Mouse (Mus musculus): ENCODE results near the gene Asgr2. TPM values are rescaled to one million over a fixed set of nuclear protein-coding genes. Genes with fewer than 3 reads are reported as not detected.

Asgr2 gene
- not detected for polyA plus RNA-seq (2014; fragmentation: Illumina TruSeq; extraction: RNeasy Lipid Tissue Mini Kit (QIAGEN cat#74804); ENCODE audit: low read depth, low replicate concordance)

DNA sequence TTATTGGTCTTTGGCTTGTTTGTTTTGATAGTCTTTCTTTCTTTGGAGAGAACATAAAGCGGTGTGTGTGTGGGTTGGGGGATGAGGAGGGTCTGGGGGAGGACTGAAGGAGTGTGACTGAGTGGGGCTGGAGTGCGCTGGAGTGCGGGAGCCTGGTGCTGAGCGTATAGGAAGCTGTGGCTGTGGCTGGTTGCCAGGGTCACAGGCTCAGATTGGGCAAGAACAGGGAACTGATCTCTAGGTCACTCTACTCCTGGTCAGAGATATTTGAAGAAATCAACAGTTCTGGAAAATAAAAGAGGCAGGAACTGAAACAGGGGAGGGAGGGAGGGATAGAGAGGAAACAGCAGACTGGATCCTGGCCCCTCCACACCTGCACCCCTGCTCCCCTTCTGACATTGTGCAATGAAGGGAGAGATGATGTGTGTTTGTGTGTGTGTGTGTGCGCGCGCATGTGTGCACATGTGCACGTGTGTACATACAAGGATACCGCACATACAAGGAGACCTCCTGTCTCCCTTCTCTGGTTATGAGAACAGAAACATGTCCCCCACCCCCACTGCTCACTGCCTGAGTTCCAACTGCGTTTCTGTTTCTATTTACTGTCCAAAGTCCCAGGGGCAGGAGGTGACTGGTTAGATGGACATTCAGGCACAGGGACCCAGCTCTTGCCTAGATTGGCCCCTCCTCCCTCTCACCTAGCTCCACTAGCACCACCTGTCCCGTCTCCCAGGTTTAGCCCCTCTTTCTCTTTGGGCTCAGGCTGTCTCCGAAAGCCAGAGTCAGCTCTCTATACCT, at the start of gene Asgr2:
TSS of gene Asgr2 (plus strand) at position 659 of the 798 bp plus-strand sequence.

DNA sequence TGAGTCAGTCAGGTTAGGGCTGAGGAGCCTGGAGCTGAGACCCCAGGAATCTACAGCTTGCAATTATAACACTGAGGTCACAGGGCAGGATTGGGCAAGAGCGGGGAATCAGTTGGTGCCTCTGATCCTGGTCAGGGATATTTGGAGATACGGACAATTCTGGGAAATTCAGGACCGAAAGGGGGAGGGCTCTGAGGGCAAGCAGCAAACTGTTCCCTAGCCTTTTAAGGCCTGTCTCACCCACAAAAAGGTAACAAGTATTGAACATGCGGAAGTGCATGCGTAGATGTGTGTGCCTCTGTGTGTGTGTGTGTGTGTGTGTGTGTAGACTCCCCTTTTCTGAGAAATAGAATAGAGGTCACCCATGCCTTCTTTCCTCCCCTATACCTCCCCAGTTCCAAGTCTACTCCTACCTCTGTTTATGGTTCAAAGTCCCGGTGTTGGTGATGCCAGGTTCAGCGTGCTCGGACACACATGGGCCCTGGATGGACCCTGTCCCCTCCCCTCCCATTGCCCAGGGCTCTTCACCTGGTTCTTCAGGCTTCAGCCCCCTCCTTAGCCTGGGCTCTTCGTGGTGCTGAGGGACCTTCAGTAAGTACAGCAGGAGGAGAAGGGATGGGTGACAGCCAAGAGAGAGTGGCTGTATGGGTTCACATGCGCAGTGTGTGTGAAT, 38.4 kb upstream of the Asgr2 start, which contains the start of gene Asgr1:
TSS of gene Asgr1 (plus strand) at position 188 of the 673 bp plus-strand sequence.

DNA sequence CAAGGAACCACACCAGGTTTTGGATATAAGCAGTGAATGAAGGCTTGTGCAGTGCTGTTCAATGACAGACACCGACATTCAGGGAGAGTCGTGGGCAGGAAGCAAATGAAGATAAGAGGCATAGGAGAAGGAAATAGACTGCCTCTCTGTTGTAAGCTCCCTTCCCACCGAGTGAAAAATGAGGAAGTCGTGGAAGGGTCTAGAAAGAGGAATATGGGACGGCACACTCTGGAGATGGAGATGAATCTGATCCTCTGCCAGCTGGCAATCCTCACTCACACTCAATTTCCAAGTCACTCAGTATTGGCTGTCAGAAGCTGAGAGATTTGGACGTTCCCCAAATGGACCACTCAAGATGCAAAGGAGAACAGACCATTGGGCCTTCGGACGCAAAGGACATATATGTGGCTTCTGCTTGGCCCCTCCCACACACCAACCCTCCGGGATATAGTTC, 37.5 kb downstream of the Asgr2 start, which contains the start of gene Mgl2:
TSS of gene Mgl2 (plus strand) at position 404 of the 454 bp plus-strand sequence.

Other genes with a start within 250 kb of the Asgr2 start
- 0.77 TPM for gene Plscr3, start 246.3 kb upstream of the Asgr2 start, polyA plus RNA-seq (2014; fragmentation: Illumina TruSeq; extraction: RNeasy Lipid Tissue Mini Kit (QIAGEN cat#74804); ENCODE audit: low read depth, low replicate concordance)
- gene Tnk1, start 233.9 kb upstream of the Asgr2 start, polyA plus RNA-seq (2014; fragmentation: Illumina TruSeq; extraction: RNeasy Lipid Tissue Mini Kit (QIAGEN cat#74804); ENCODE audit: low read depth, low replicate concordance) = 1.4 TPM
- gene Tmem95, start 214.6 kb upstream of the Asgr2 start, polyA plus RNA-seq (2014; fragmentation: Illumina TruSeq; extraction: RNeasy Lipid Tissue Mini Kit (QIAGEN cat#74804); ENCODE audit: low read depth, low replicate concordance) = not detected
- gene Kctd11, start 211.2 kb upstream of the Asgr2 start, polyA plus RNA-seq (2014; fragmentation: Illumina TruSeq; extraction: RNeasy Lipid Tissue Mini Kit (QIAGEN cat#74804); ENCODE audit: low read depth, low replicate concordance) = 2.0 TPM
- not detected for gene Acap1, start 197.1 kb upstream of the Asgr2 start, polyA plus RNA-seq (2014; fragmentation: Illumina TruSeq; extraction: RNeasy Lipid Tissue Mini Kit (QIAGEN cat#74804); ENCODE audit: low read depth, low replicate concordance)
- gene 2810408A11Rik, start 191.7 kb upstream of the Asgr2 start, polyA plus RNA-seq (2014; fragmentation: Illumina TruSeq; extraction: RNeasy Lipid Tissue Mini Kit (QIAGEN cat#74804); ENCODE audit: low read depth, low replicate concordance) = 1.1 TPM
- gene Neurl4, start 191.6 kb upstream of the Asgr2 start, polyA plus RNA-seq (2014; fragmentation: Illumina TruSeq; extraction: RNeasy Lipid Tissue Mini Kit (QIAGEN cat#74804); ENCODE audit: low read depth, low replicate concordance) = 3.5 TPM
- gene Gps2, start 178.8 kb upstream of the Asgr2 start, polyA plus RNA-seq (2014; fragmentation: Illumina TruSeq; extraction: RNeasy Lipid Tissue Mini Kit (QIAGEN cat#74804); ENCODE audit: low read depth, low replicate concordance) = 15.6 TPM
- gene Eif5a, start 170.7 kb upstream of the Asgr2 start, polyA plus RNA-seq (2014; fragmentation: Illumina TruSeq; extraction: RNeasy Lipid Tissue Mini Kit (QIAGEN cat#74804); ENCODE audit: low read depth, low replicate concordance) = 156 TPM
- gene Ybx2, start 156.8 kb upstream of the Asgr2 start, polyA plus RNA-seq (2014; fragmentation: Illumina TruSeq; extraction: RNeasy Lipid Tissue Mini Kit (QIAGEN cat#74804); ENCODE audit: low read depth, low replicate concordance) = 12.8 TPM
- 1.3 TPM for gene Slc2a4, start 144.5 kb upstream of the Asgr2 start, polyA plus RNA-seq (2014; fragmentation: Illumina TruSeq; extraction: RNeasy Lipid Tissue Mini Kit (QIAGEN cat#74804); ENCODE audit: low read depth, low replicate concordance)
- gene Cldn7, start 127.9 kb upstream of the Asgr2 start, polyA plus RNA-seq (2014; fragmentation: Illumina TruSeq; extraction: RNeasy Lipid Tissue Mini Kit (QIAGEN cat#74804); ENCODE audit: low read depth, low replicate concordance) = 10.0 TPM
- gene Ctdnep1, start 111.5 kb upstream of the Asgr2 start, polyA plus RNA-seq (2014; fragmentation: Illumina TruSeq; extraction: RNeasy Lipid Tissue Mini Kit (QIAGEN cat#74804); ENCODE audit: low read depth, low replicate concordance) = 38.7 TPM
- gene Elp5, start 110.1 kb upstream of the Asgr2 start, polyA plus RNA-seq (2014; fragmentation: Illumina TruSeq; extraction: RNeasy Lipid Tissue Mini Kit (QIAGEN cat#74804); ENCODE audit: low read depth, low replicate concordance) = 8.3 TPM
- gene Gabarap, start 101.5 kb upstream of the Asgr2 start, polyA plus RNA-seq (2014; fragmentation: Illumina TruSeq; extraction: RNeasy Lipid Tissue Mini Kit (QIAGEN cat#74804); ENCODE audit: low read depth, low replicate concordance) = 681 TPM
- 9.9 TPM for gene Phf23, start 96.9 kb upstream of the Asgr2 start, polyA plus RNA-seq (2014; fragmentation: Illumina TruSeq; extraction: RNeasy Lipid Tissue Mini Kit (QIAGEN cat#74804); ENCODE audit: low read depth, low replicate concordance)
- gene Dvl2, start 92.0 kb upstream of the Asgr2 start, polyA plus RNA-seq (2014; fragmentation: Illumina TruSeq; extraction: RNeasy Lipid Tissue Mini Kit (QIAGEN cat#74804); ENCODE audit: low read depth, low replicate concordance) = 0.57 TPM
- 21.1 TPM for gene Acadvl, start 77.2 kb upstream of the Asgr2 start, polyA plus RNA-seq (2014; fragmentation: Illumina TruSeq; extraction: RNeasy Lipid Tissue Mini Kit (QIAGEN cat#74804); ENCODE audit: low read depth, low replicate concordance)
- gene Dlg4, start 75.7 kb upstream of the Asgr2 start, polyA plus RNA-seq (2014; fragmentation: Illumina TruSeq; extraction: RNeasy Lipid Tissue Mini Kit (QIAGEN cat#74804); ENCODE audit: low read depth, low replicate concordance) = 0.53 TPM
- not detected for gene Asgr1, start 38.6 kb upstream of the Asgr2 start, polyA plus RNA-seq (2014; fragmentation: Illumina TruSeq; extraction: RNeasy Lipid Tissue Mini Kit (QIAGEN cat#74804); ENCODE audit: low read depth, low replicate concordance)
- 5.1 TPM for gene Mgl2, start 37.7 kb downstream of the Asgr2 start, polyA plus RNA-seq (2014; fragmentation: Illumina TruSeq; extraction: RNeasy Lipid Tissue Mini Kit (QIAGEN cat#74804); ENCODE audit: low read depth, low replicate concordance)
- not detected for gene Clec10a, start 63.6 kb downstream of the Asgr2 start, polyA plus RNA-seq (2014; fragmentation: Illumina TruSeq; extraction: RNeasy Lipid Tissue Mini Kit (QIAGEN cat#74804); ENCODE audit: low read depth, low replicate concordance)
- gene Slc16a11, start 120.1 kb downstream of the Asgr2 start, polyA plus RNA-seq (2014; fragmentation: Illumina TruSeq; extraction: RNeasy Lipid Tissue Mini Kit (QIAGEN cat#74804); ENCODE audit: low read depth, low replicate concordance) = not detected
- 17.3 TPM for gene Slc16a13, start 128.4 kb downstream of the Asgr2 start, polyA plus RNA-seq (2014; fragmentation: Illumina TruSeq; extraction: RNeasy Lipid Tissue Mini Kit (QIAGEN cat#74804); ENCODE audit: low read depth, low replicate concordance)
- 5.3 TPM for gene Bcl6b, start 137.2 kb downstream of the Asgr2 start, polyA plus RNA-seq (2014; fragmentation: Illumina TruSeq; extraction: RNeasy Lipid Tissue Mini Kit (QIAGEN cat#74804); ENCODE audit: low read depth, low replicate concordance)
- gene 0610010K14Rik, start 145.3 kb downstream of the Asgr2 start, polyA plus RNA-seq (2014; fragmentation: Illumina TruSeq; extraction: RNeasy Lipid Tissue Mini Kit (QIAGEN cat#74804); ENCODE audit: low read depth, low replicate concordance) = 1.1 TPM
- 1.6 TPM for gene Gm21988, start 147.2 kb downstream of the Asgr2 start, polyA plus RNA-seq (2014; fragmentation: Illumina TruSeq; extraction: RNeasy Lipid Tissue Mini Kit (QIAGEN cat#74804); ENCODE audit: low read depth, low replicate concordance)
- gene Rnasek, start 147.2 kb downstream of the Asgr2 start, polyA plus RNA-seq (2014; fragmentation: Illumina TruSeq; extraction: RNeasy Lipid Tissue Mini Kit (QIAGEN cat#74804); ENCODE audit: low read depth, low replicate concordance) = 57.2 TPM
- gene Alox12, start 162.7 kb downstream of the Asgr2 start, polyA plus RNA-seq (2014; fragmentation: Illumina TruSeq; extraction: RNeasy Lipid Tissue Mini Kit (QIAGEN cat#74804); ENCODE audit: low read depth, low replicate concordance) = 2.0 TPM
- not detected for gene Alox12e, start 230.0 kb downstream of the Asgr2 start, polyA plus RNA-seq (2014; fragmentation: Illumina TruSeq; extraction: RNeasy Lipid Tissue Mini Kit (QIAGEN cat#74804); ENCODE audit: low read depth, low replicate concordance)